Mouse (Mus musculus): ENCODE results near the gene Wnk2.

Wnk2 gene

DNA sequence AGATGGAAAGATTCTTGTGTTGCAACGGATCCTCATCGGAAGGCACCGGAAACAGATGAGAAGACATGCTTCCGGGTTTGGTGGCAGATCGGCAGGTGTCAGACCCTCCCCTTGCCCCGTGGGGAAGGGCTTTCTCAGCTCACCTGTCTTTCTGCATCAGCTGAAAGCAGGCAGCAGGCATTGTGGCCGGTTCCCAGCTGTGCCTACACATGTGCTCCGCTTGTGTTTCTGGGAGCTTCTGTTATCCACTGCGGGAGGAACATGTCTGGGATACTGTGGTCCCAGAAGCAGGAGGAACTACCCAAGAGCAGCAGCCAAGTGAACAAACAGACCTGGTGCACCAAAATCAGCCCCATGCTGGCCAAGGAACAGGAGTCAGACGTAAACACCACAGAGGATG is 27.7 kb upstream of the Wnk2 start:
- no peak for DNase-seq (ENCODE audit: low spot score)

GRCm38 (mm10) chr13:49172971-49173596 is 25.3 kb upstream of the Wnk2 start:
- peak; percentile 93 for DNase-seq (ENCODE audit: low spot score)

- DNase-seq (ENCODE audit: low spot score): no peak
Observed at GRCm38 (mm10) chr13:49172335-49172734, 24.5 kb upstream of the Wnk2 start.

DNA sequence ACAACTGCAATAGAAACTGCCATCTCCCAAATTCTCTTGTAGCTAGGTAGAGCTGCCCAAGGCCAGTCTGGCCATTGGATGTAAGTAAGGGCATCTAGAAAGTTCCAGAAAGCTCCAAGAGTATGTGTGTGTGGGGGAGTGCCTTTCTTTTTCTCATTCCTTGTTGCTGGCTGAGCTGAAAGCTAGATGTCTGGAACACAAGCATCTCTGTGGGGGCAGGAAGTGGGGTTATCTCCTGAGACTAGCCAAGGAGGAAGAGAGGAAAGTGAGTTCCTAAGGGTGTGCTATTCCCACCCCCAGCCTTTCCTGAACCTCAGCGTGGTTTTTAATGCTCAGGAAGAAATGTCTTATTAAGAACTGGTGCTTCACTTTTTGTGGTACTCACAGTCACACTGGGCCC is 23.9 kb upstream of the Wnk2 start:
- no peak for DNase-seq (ENCODE audit: low spot score)

GRCm38 (mm10) chr13:49170623-49171022 is 22.8 kb upstream of the Wnk2 start:
- DNase-seq (ENCODE audit: low spot score): no peak

GRCm38 (mm10) chr13:49169448-49170207 is 21.8 kb upstream of the Wnk2 start:
- peak; percentile 89 for DNase-seq (ENCODE audit: low spot score)

GRCm38 (mm10) chr13:49167081-49167480 is 19.3 kb upstream of the Wnk2 start:
- DNase-seq (ENCODE audit: low spot score): no peak

GRCm38 (mm10) chr13:49163645-49164044 is 15.8 kb upstream of the Wnk2 start:
- no peak for DNase-seq (ENCODE audit: low spot score)

DNA sequence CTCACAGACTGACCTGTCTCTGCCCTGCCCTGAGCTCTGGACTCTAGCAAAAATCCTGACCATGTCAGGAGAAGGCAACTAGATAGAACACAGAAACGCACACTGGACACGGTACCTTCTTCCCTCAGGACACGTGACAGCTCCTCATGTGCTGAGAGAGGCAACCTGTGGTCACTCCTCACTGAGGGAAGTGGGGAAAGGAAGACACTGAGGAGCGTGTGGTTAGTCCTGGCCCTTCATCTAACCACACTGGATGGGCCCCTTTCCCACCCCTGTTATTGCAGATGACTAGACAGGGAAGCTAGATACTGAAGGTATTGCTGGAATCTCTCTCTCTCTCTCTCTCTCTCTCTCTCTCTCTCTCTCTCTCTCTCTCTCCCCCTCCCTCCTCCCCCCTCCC is 14.9 kb upstream of the Wnk2 start:
- peak; percentile 39 for DNase-seq (ENCODE audit: low spot score)

DNA sequence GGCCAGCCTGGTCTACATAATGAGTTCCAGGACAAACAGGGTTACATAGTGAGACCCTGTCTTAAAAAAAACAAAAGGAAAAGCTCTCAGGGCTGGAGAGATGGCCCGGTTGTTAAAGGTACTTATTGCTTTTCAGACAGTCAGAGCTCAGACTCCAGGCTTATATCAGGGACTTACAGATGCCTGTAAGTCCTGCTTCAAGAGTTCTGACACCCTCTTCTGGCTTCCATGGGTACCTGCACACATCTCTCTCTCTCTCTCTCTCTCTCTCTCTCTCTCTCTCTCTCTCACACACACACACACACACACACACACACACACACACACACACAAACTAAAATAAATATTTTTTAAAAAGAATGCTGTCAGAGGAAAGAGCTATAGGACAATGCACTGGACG is 13.4 kb upstream of the Wnk2 start:
- no peak for DNase-seq (ENCODE audit: low spot score)

DNA sequence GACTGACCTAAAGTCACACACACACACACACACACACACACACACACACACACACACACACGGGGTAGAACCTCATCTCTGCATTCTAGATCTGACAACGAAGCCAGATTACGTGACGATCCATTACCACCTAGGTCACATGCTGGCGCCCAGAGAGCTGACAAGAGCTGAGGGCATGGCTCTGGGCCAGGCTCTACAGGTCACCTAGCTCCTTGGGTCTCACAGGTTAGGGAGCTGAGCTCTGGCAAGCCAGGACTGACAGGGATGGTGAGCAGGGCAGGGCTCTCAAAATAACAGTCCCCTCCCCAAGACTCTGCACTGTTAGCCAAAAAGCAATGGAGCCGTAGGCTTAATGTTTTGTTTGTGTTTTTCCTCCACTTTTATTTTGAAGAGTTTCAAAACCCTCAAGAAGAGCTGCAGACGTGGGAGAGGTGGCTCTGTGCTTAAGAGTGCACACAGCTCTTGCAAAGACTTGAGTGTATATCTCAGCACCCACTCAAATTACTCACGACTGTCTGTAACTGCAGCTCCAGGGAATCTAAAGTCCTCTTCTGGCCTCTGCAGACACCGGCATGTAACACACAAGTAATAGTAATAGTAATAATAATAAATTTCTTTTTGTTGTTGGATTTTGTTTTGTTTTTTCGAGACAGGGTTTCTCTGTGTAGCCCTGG is 10.4 kb upstream of the Wnk2 start:
- DNase-seq (ENCODE audit: low spot score): no peak

DNA sequence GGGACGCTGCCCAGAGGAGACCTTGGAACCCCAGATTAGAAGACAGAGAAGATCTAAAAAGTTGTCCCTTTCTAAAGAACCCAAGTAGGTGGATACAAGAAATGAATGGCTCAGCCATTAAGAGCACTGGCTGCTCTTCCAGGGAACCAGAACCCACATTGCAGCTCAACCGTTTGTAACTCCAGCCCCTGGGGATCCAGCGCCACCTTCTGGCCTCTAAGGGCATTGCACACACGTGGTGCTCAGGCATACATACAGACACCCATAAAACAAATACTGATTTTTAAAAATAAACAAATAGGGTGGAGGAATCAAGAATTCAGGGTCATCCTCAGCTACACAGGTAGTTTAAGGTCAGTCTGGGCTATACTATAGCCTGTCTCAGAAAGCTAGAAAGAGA is 8.8 kb upstream of the Wnk2 start:
- no peak for DNase-seq (ENCODE audit: low spot score)

- no peak for DNase-seq (ENCODE audit: low spot score)
Observed at GRCm38 (mm10) chr13:49154621-49155020, 6.8 kb upstream of the Wnk2 start.

DNA sequence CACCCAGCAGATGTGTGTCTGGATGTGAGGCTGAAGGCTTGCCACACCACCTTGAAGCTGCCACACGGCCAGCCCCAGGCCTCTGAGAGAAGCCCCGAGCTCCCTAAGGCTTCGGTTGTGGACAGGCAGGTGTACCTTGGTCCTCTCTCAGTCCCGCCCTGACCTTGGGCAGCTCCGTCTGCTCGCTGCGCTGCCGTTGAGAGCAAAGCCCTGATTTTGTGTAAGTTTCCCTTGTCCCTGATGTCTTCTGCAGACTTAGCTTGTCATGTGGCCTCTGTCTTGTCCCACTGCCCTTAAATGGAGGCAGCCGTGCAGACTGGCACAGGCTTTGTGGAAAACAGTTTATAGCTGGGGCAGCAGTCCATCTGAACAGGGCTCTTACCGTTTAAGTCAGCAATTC is 6.2 kb upstream of the Wnk2 start:
- no peak for DNase-seq (ENCODE audit: low spot score)

DNA sequence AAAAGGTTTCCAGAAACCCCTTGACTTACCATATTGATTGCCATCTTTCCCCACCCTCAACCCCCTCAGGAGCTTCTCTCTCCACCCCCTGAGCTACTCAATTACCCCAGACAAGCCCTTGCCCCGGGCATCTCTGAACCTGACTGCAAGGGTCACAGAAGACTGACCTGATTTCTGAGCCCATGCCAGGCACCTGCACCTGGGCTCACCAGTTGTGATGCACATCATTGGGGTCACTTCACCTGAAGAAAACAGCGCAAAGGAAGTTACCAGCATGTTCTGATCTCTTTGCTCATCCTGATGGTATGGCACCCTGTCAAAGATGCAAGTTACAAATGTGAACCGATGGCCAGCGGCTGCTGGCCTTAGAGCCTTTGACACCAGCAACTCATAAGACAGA is 873 bp upstream of the Wnk2 start:
- DNase-seq (ENCODE audit: low spot score): no peak

GRCm38 (mm10) chr13:49147007-49147857 is 582 bp downstream of the Wnk2 start:
- no peak for DNase-seq (ENCODE audit: low spot score)

DNA sequence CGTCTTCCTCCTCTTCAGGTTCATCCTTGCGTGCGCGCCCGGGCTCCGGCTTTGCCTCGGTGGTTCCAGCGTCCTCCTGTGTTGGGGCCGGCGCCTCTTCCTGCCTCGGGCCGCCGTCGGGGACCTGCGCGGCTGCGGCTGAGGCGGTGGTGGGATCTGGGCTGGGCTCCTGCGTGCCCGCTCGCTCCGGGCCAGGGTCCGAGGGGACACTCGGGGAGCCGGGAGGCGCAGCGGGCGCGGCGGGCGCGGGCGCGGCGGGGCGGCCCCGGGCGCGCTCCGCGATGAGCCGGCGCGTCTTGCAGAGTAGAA is 1.2 kb downstream of the Wnk2 start:
- no peak for DNase-seq (ENCODE audit: low spot score)

GRCm38 (mm10) chr13:49146040-49146697 is 1.6 kb downstream of the Wnk2 start:
- DNase-seq (ENCODE audit: low spot score): no peak

DNA sequence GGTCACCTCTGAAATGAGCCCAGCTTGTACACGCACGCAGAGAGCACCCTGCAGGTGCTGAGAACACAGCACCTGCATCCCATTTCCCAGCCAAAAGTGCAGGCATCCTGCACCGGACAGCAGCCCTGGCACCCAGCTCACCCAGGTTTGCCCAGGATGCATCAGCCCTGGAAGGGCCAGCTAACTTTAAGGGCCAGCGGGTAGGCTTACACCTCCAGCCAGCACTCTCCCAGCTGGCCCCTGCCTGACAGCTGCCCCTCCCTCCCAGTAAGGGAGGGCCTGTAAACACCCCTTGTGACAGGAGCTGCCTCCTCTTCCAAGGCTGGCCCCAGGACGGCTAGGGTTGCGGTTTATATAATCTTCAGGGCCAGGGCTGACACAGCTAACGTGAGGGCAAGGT is 2.4 kb downstream of the Wnk2 start:
- DNase-seq (ENCODE audit: low spot score): no peak

DNA sequence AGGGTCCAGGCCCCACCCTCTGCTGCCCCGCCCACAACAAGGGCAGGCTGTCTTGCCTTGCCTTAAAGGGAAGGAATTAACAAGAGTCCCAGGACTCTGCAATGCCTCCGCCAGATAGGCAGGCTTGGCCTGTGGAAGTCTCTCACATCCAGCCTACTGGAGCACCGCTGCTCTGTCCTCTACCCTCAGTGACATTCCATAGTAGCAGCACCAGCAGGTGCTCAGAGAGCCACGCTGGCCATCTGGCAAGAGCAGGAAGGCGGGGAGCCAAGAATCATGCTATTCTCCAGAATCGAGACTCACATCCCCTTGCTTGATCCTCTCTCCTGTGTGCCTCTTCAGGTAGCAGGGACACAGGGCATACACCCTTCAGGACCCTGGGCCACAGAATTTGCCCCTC is 3.4 kb downstream of the Wnk2 start:
- DNase-seq (ENCODE audit: low spot score): peak; percentile 36

GRCm38 (mm10) chr13:49143323-49143722 is 4.5 kb downstream of the Wnk2 start:
- no peak for DNase-seq (ENCODE audit: low spot score)

- DNase-seq (ENCODE audit: low spot score): no peak
Observed at GRCm38 (mm10) chr13:49142396-49142795, 5.4 kb downstream of the Wnk2 start.
